Mouse (Mus musculus) MEL (cell line): ENCODE measurements around the gene Tubb5. TPM values are rescaled to one million over a fixed set of nuclear protein-coding genes. Genes with fewer than 3 reads are reported as not detected.

Experiments
- DNase-seq: peaks from one replicate; pipeline ENCODE4 v3.0.0; 2011; ENCODE audit warnings: low read depth, low spot score
- H3K27ac ChIP-seq: 2 replicates; pipeline ENCODE4 v1.5.1; 2012; ENCODE audit warnings: low read depth, mild to moderate bottlenecking, control low read depth, low read length, moderate library complexity; ENCODE audit not compliant: control insufficient read depth
- H3K27me3 ChIP-seq, 2 experiments: fragments of 150-350 bp in 1 of 2; sonication (generic) in 1 of 2; 2 replicates each; pipeline ENCODE4 v1.6.1; 2012; ENCODE audit warnings: low read length in 2 of 2, mild to moderate bottlenecking in 2 of 2, improper control_type of control experiment in 1 of 2, moderate library complexity in 1 of 2; ENCODE audit not compliant: insufficient read depth in 2 of 2, control insufficient read depth in 1 of 2
- H3K36me3 ChIP-seq, 2 experiments: 2 replicates each; pipeline ENCODE4 v1.6.1; 2012 to 2014; ENCODE audit warnings: low read length in 2 of 2, improper control_type of control experiment in 1 of 2, inconsistent platforms in 1 of 2, mild to moderate bottlenecking in 1 of 2; ENCODE audit not compliant: insufficient read depth in 2 of 2, control insufficient read depth in 1 of 2
- H3K4me1 ChIP-seq, 2 experiments: fragments of 150-350 bp in 1 of 2; sonication (generic) in 1 of 2; 2 replicates each; pipeline ENCODE4 v1.6.1; 2012; ENCODE audit warnings: low read length in 2 of 2, improper control_type of control experiment in 1 of 2, mild to moderate bottlenecking in 1 of 2; ENCODE audit not compliant: insufficient read depth in 2 of 2, control insufficient read depth in 1 of 2
- H3K4me3 ChIP-seq, 2 experiments: fragments of 150-350 bp in 1 of 2; sonication (generic) in 1 of 2; 2 replicates each; pipeline ENCODE4 v1.5.1; 2012; ENCODE audit warnings: low read depth in 2 of 2, low read length in 2 of 2, mild to moderate bottlenecking in 2 of 2, moderate library complexity in 2 of 2, control low read depth in 1 of 2, improper control_type of control experiment in 1 of 2; ENCODE audit not compliant: control insufficient read depth in 1 of 2, insufficient read depth in 1 of 2
- H3K79me2 ChIP-seq: 2 replicates; pipeline ENCODE4 v1.6.1; 2012; ENCODE audit warnings: mild to moderate bottlenecking, low read length, moderate library complexity; ENCODE audit not compliant: control insufficient read depth, poor library complexity, insufficient read depth
- H3K9ac ChIP-seq: 2 replicates; pipeline ENCODE4 v1.6.1; 2012; ENCODE audit warnings: low read depth, mild to moderate bottlenecking, control low read depth, low read length, moderate library complexity; ENCODE audit not compliant: control insufficient read depth, poor library complexity, severe bottlenecking
- H3K9me3 ChIP-seq: fragments of 150-350 bp; sonication (generic); replicated peaks from 2 replicates; pipeline ENCODE4 v1.6.1; 2012; ENCODE audit warnings: mild to moderate bottlenecking, low read length, improper control_type of control experiment, moderate library complexity; ENCODE audit not compliant: insufficient read depth
- BHLHE40 ChIP-seq: IDR thresholded peaks from 2 replicates; pipeline ENCODE4 v1.6.1; 2012; ENCODE audit warnings: low read depth, mild to moderate bottlenecking, inconsistent platforms, low read length, improper control_type of control experiment, borderline replicate concordance
- CHD1 ChIP-seq: IDR thresholded peaks from 2 replicates; pipeline ENCODE4 v1.6.1; 2012; ENCODE audit warnings: low read depth, mild to moderate bottlenecking, inconsistent platforms, low read length, improper control_type of control experiment
- E2F4 ChIP-seq: IDR thresholded peaks from 2 replicates; pipeline ENCODE4 v1.6.1; 2011; ENCODE audit warnings: low read depth, low read length, improper control_type of control experiment, borderline replicate concordance
- GATA1 ChIP-seq: IDR thresholded peaks from 2 replicates; pipeline ENCODE4 v1.6.1; 2011; ENCODE audit warnings: low read depth, low read length, improper control_type of control experiment
- HCFC1 ChIP-seq: IDR thresholded peaks from 2 replicates; pipeline ENCODE4 v1.6.1; 2012; ENCODE audit warnings: low read depth, mild to moderate bottlenecking, inconsistent platforms, low read length, improper control_type of control experiment, moderate library complexity
- KAT2A ChIP-seq: conservative IDR thresholded peaks from 2 replicates; pipeline ENCODE4 v1.6.1; 2012; ENCODE audit warnings: low read depth, low read length, improper control_type of control experiment, inconsistent platforms
- MAZ ChIP-seq: IDR thresholded peaks from 2 replicates; pipeline ENCODE4 v1.6.1; 2012; ENCODE audit warnings: low read depth, mild to moderate bottlenecking, inconsistent platforms, low read length, improper control_type of control experiment
- MEF2A ChIP-seq: IDR thresholded peaks from 2 replicates; pipeline ENCODE4 v1.6.1; 2014; ENCODE audit warnings: low read depth, mild to moderate bottlenecking, inconsistent platforms, low read length, improper control_type of control experiment; ENCODE audit not compliant: poor library complexity, insufficient replicate concordance, severe bottlenecking; ENCODE audit errors: extremely low read depth
- MXI1 ChIP-seq: IDR thresholded peaks from 2 replicates; pipeline ENCODE4 v1.6.1; 2011; ENCODE audit warnings: mild to moderate bottlenecking, low read depth, low read length, improper control_type of control experiment
- MYB ChIP-seq: IDR thresholded peaks from 2 replicates; pipeline ENCODE4 v1.6.1; 2011; ENCODE audit warnings: mild to moderate bottlenecking, low read depth, low read length, improper control_type of control experiment
- RAD21 ChIP-seq: IDR thresholded peaks from 2 replicates; pipeline ENCODE4 v1.6.1; 2011; ENCODE audit warnings: mild to moderate bottlenecking, low read depth, low read length, improper control_type of control experiment
- SMC3 ChIP-seq: IDR thresholded peaks from 2 replicates; pipeline ENCODE4 v1.6.1; 2011; ENCODE audit warnings: low read depth, low read length, improper control_type of control experiment
- USF2 ChIP-seq, 2 experiments: IDR thresholded peaks; 2 replicates each; pipeline ENCODE4 v1.6.1; 2011 to 2012; ENCODE audit warnings: improper control_type of control experiment in 2 of 2, low read length in 2 of 2, borderline replicate concordance in 1 of 2, inconsistent platforms in 1 of 2, low read depth in 1 of 2, mild to moderate bottlenecking in 1 of 2; ENCODE audit not compliant: insufficient read depth in 1 of 2
- ZNF384 ChIP-seq: IDR thresholded peaks from 2 replicates; pipeline ENCODE4 v1.6.1; 2012; ENCODE audit warnings: low read depth, mild to moderate bottlenecking, inconsistent platforms, low read length, improper control_type of control experiment
- polyA plus RNA-seq, 2 experiments: library from polyadenylated mRNA; stranded (reverse) in 1 of 2; unstranded in 1 of 2; fragments of >175 nt in 1 of 2; fragments of >200 nt in 1 of 2; gene quantifications; 2 replicates each; pipeline versions ENCODE4 v1.2.1 to v1.2.4; 2012; ENCODE audit warnings: low replicate concordance in 2 of 2, low read depth in 1 of 2; ENCODE audit not compliant: insufficient read length in 2 of 2, insufficient read depth in 1 of 2, missing spikeins in 1 of 2
- total RNA-seq: library from RNA; depleted of rRNA; stranded (reverse); fragments of 300-350 nt; gene quantifications from 2 replicates; pipeline ENCODE4 v1.2.3, GENCODE M21; 2012

The Tubb5 gene
- total and polyA plus RNA-seq, 3 experiments: 1,040 to 1,575 (median 1,137) TPM

DNA sequence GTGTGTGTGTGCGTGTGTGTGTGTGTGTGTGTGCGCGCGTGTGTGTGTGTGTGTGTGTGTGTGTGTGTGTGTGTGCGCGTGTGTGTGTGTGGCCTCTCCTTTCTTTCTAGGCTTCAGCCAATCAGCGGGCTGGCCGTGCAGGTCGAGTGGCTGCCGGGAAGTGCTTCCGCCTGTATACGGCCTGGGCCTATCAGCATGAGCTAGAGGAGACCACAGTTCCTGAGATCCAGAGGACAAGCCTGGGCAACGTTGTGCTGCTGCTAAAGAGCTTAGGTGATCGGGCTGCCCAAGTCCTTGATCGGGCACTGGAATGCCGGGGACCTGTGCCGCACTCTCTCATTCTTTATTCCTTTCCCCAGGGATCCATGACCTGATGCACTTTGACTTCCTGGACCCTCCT, 49.6 kb upstream of the Tubb5 start:
- DNase-seq: no peak
- no peak overlapping the region for H3K9ac ChIP-seq

GRCm38 (mm10) chr17:35883777-35884176, 45.7 kb upstream of the Tubb5 start:
- peaks cover 2 to 7% of the 10 kb centered on the region in 2 experiments; a peak in 2 of 4 replicates for H3K4me1 ChIP-seq
- H3K9ac ChIP-seq: no peak overlapping the region
- no peak for TF ChIP-seq KAT2A
- no peak for TF ChIP-seq MXI1
- TF ChIP-seq SMC3: no peak
- TF ChIP-seq MEF2A: no peak
- no peak for TF ChIP-seq E2F4
- TF ChIP-seq RAD21: no peak
- H3K9me3 ChIP-seq: no peaks in the 10 kb centered on the region
- no peaks in the 10 kb centered on the region for H3K27me3 ChIP-seq
- H3K4me3 ChIP-seq: no peak overlapping the region
- H3K36me3 ChIP-seq: peaks cover 2 to 4% of the 10 kb centered on the region in 2 experiments; a peak in 2 of 4 replicates
- H3K79me2 ChIP-seq: peaks cover 14% of the 10 kb centered on the region
- no peak overlapping the region for H3K27ac ChIP-seq
- no peak for DNase-seq

More for the DNA sequence above, 49.6 kb upstream of the Tubb5 start:
- no peaks in the 10 kb centered on the region for H3K27me3 ChIP-seq
- H3K36me3 ChIP-seq: peaks cover 0 to 10% of the 10 kb centered on the region in 2 experiments; a peak in 2 of 4 replicates
- TF ChIP-seq HCFC1: no peak
- TF ChIP-seq USF2 (IDR thresholded peaks at IDR 0.05; ENCODE audit: borderline replicate concordance in 1 of 2, insufficient read depth in 1 of 2, low read depth in 1 of 2, low read length in 2 of 2): no peak
- TF ChIP-seq MAZ: no peak
- no peak for TF ChIP-seq ZNF384
- no peak for TF ChIP-seq CHD1
- TF ChIP-seq MYB: no peak
- no peak for TF ChIP-seq GATA1
- TF ChIP-seq, all 39 proteins: peak for 0
- no peaks in the 10 kb centered on the region for H3K9me3 ChIP-seq
- H3K4me1 ChIP-seq: no peaks in the 10 kb centered on the region
- no peaks in the 10 kb centered on the region for H3K79me2 ChIP-seq
- no peak overlapping the region for H3K4me3 ChIP-seq
- no peak overlapping the region for H3K27ac ChIP-seq

DNA sequence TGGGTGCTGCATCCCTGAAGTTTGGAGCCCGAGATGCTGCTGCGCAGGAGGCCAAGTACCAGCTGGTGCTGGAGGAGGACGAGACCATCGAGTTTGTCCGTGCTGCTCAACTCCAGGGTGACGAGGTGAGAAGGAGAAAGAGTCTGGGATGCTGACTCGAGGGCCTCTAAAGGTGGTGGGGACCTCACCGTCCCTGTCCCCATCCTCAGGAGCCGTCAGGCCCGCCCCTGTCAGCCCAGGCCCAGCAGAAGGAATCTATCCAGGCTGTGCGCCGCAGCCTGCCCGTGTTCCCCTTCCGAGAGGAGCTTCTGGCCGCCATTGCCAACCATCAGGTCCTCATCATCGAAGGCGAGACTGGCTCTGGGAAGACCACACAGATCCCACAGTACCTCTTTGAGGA, 44.8 kb upstream of the Tubb5 start:
- no peak overlapping the region for H3K27ac ChIP-seq

More for the DNA sequence above, 44.8 kb upstream of the Tubb5 start:
- Histone ChIP-seq H3K36me3 (peaks cover 2 to 4% of the 10 kb centered on the region in 2 experiments; a peak in 2 of 4 replicates), H3K79me2 (peaks cover 14% of the 10 kb centered on the region), H3K4me3 (no peak overlapping the region), H3K4me1 (peaks cover 2 to 7% of the 10 kb centered on the region in 2 experiments; a peak in 2 of 4 replicates), H3K9ac (no peak overlapping the region), H3K9me3 (no peaks in the 10 kb centered on the region), H3K27me3 (no peaks in the 10 kb centered on the region)
- TF ChIP-seq HCFC1 (no peak), BHLHE40 (no peak)
- DNase-seq: no peak
